Mouse (Mus musculus) hindlimb bud, embryonic 11.5 days (tissue): ENCODE results near the gene Ube2d1.

ENCODE experiments used
- DNase-seq: peaks from one replicate; pipeline ENCODE4 v3.0.0-alpha.2; 2012; ENCODE audit warnings: low read depth, low spot score; ENCODE audit errors: extremely low spot score

Ube2d1 gene

GRCm38 (mm10) chr10:71291179-71291661 is 6.2 kb upstream of the Ube2d1 start:
- DNase-seq: no peak

- no peak for DNase-seq
Observed at GRCm38 (mm10) chr10:71284511-71285125, 444 bp downstream of the Ube2d1 start.

GRCm38 (mm10) chr10:71284131-71284510 is 941 bp downstream of the Ube2d1 start:
- no peak for DNase-seq

DNA sequence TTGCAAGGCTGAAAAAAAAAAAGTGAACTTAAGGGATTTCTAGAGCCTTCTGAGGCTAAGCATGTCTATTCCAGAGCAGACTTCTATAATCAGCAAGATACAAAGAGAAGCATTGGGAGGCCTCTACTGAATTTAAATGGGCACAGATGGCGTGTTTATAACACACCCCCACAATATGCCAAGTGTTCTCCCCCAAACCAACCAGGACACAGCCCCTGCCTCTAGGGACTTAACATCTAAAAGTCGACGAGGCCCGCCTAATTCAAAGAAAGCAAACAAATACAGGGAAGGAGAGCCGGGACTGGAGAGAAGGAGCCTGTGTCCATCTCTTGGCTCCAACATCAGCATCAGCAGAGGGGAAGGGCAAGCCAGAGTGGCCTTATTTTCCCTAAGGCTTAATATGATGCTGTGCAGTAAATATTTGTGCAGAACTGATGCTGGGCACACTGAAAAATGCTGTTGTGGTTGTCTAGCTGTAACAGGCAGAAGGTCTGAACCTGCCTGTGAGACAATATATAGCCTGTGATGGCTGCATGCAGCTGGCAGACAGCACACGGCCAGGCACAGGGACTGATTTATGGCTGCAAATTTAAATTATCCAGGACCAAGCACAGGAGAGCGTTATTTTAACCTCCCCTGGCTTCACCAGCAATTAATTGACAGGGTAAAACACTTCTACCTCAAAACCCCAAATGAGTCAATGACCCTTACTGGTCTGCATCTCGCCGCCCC is 11.9 kb downstream of the Ube2d1 start:
- no peak for DNase-seq

DNA sequence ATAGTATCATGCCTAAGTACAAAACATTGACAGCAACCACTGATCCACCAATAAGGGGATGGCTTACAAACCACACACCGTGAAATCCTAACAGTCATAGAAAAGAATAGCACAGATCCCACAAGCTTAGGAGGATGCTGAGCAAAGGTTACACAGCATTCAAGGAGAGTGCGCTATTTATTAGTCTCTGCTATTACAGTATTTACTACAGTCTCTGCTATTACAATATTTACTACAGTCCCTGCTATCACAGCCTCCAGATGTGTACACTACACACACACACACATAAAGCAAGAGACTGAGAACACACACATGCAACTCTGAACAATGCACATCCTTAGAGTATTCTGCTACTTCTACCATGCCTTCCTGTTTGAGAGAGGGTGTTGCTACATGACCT is 17.1 kb downstream of the Ube2d1 start:
- DNase-seq: no peak

- DNase-seq: no peak
Observed at GRCm38 (mm10) chr10:71267511-71267910, 17.6 kb downstream of the Ube2d1 start.

- DNase-seq: no peak
Observed at GRCm38 (mm10) chr10:71265067-71265466, 20.0 kb downstream of the Ube2d1 start.

GRCm38 (mm10) chr10:71261637-71262036 is 23.4 kb downstream of the Ube2d1 start:
- DNase-seq: no peak

GRCm38 (mm10) chr10:71258943-71259342 is 26.1 kb downstream of the Ube2d1 start:
- no peak for DNase-seq

- DNase-seq: no peak
Observed at GRCm38 (mm10) chr10:71258516-71258915, 26.5 kb downstream of the Ube2d1 start.

DNA sequence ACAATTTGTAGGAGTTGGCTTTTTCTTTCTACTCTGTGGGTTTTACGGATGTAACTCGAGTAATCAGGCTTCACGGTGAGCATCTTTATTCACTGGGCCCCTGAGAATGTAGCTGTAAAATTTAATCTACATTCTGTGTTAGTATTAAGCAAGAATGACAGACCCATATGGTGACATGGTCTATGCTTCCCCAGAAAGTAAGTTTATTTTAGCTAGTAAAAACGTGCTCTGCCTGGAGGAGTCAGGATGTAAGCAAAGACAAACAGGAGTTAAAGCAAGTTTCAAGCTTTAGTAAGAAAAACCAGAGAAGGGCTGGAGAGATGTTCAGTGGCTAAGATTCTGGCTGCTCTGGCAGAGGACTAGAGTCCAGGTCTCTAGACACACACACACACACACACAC is 31.9 kb downstream of the Ube2d1 start:
- DNase-seq: no peak

DNA sequence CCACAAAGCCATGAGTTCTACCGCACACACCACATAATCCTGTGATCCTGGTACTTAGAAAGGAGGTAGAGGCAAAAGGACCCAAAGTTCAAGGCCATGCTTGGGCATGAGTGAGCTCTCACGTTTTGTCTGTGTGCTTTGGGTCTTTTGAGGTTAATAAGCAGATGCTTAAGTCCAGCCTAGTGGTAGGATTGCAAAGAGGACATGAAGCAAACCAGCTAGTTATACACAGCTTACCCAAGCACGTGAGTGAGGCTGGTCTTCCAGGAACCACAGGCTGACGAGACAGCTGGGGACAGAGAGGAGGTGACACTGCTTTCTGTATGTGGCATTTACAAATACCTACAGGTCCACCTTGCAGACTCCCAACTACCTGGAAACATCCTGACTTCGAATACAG is 32.6 kb downstream of the Ube2d1 start:
- DNase-seq: no peak

DNA sequence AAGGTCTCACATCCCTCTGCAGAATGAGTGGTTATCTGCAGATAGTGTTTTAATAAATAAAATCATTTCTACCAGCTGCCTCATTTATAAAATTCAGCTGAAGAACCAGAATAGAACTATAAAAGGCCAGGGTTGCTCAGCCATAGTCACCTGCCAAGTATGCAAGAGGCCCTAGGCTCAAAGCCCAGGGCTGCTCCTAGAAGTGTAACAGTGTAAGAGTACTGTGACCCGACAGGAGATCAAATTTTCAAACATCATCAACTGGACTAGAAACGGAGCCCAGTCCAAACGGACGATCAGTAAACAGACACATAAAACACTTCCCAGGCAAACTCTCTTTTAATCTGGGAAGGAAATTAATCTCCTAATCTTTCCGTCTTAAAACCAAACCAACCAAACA is 33.2 kb downstream of the Ube2d1 start:
- no peak for DNase-seq

DNA sequence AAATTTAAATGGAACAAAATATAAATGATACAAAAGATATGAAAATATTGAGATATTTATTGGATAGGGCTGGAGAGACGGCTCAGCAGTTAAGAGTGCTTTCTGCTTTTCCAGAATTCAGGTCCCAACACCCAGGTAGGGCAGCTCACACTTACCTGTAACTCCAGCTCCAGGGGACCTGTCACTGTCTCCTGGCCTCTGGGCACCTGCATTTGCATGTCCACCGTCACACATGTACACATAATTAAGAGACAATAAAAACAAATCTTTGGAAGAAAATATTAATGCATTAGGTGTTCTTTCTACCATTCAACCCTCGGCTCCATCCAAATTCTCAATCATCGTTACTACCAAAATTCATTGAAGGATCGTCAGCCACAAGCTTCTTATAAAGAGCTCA is 33.8 kb downstream of the Ube2d1 start:
- no peak for DNase-seq

DNA sequence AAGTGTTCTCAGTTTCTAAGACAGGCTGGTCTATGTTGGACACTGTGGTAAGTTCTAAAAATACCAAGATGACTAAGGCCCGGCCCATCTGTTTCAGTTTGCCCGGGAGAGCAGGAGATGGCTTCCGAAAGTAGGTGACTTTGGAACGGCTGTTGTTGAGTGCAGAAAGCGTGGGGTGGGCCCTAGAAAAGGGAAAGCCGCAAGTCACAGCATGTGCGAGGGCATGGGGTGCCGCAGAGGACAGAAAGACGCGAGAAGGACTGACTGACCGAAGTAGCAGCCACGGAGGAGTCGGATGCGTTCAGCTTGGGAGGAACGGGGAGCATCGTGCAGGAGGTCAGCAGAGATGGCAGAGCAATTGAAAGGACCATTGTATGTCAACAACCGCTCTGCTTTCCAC is 34.6 kb downstream of the Ube2d1 start:
- DNase-seq: no peak

DNA sequence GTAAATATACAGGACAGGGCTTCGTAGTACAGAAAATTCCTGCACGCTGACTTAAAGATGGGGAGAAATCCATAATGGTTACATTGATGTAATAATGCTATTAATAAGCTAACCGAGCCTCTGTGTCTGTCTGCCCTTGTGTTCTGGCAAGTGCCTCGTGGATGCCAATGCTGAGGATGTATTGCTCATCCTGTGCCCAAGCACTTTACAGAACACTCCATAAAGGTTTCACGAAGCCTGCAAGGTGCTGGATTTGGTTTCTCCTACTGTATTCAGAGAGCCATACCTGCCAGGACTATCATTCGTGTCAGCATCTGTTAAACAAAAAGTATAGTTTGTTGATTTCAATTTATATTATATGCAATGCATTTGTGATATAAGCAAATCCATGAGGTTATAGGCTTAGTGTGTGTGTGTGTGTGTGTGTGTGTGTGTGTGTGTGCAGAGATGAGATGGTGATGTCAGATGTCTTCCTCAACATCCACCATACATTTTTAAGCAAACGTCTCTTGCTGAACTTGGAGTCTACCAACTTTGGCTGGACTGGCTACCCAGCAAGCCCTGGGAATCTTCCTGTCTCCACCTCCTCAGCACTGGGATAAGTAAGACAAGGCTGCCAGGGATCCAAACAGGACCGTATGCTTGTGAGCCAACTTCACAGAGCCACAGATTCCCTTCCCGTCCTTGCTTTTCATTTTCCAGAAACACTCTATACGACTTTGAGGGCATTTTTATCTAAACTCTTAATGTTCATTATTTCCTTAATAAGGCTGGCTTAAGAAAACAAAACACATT is 35.8 kb downstream of the Ube2d1 start:
- DNase-seq: no peak

DNA sequence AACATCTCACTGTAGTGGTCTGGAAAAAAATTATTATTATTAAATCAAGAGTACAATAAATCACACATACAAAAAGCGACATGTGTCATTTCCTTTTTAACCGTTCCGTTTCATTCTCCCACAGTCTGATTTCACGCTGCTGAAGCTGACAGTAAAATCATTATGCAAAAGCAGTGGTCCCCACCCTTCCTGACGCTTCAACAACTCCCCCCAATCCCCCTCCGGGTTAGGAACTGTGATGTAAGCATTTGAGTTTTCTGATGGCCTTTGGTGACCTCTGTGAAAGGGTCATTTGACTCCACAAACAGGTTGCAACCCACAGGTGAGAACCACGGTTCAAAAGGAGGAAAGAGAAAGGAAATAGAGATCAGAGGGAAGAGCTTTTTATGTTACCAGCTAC is 38.1 kb downstream of the Ube2d1 start:
- no peak for DNase-seq

GRCm38 (mm10) chr10:71239479-71240120 is 45.5 kb downstream of the Ube2d1 start:
- DNase-seq: no peak

DNA sequence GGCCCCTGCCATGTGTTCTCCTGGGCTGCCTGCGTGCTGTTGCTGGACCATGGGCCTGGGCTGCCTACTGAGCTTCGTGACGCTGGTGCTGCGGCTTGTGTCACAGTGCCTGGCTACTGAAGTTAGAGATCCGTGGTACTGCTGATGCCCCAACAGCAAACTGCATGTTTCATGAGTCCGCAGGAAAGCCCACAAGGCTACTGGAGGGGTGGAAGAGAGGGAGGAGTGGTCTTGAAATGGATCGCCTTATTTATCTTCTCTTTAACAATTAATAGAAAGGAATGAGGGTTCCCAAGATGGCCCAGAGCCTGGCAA is 46.9 kb downstream of the Ube2d1 start, which contains the start of gene Tfam:
TSS of gene Tfam (minus strand) at position 41 of the 315 bp plus-strand sequence.
- no peak for DNase-seq

- peak; percentile 63 for DNase-seq
Observed at GRCm38 (mm10) chr10:71237516-71238239, 47.4 kb downstream of the Ube2d1 start.

DNA sequence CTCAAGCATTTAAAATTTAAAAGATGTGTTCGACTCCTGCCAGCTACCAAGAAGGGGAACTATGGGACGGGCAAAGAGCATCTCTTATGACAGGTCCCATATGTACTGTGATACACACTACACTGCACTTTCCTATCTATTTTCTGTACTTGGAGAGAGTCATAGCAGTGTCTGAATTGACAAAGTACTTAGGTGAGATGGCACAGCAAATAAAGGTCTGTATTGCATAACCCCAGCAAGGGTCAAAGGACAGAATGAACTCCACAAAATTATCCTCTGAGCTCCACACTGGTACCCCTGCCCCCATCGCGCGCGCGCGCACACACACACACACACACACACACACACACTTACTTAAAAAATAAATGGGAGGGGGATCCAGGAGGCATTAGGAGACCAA is 51.0 kb downstream of the Ube2d1 start:
- no peak for DNase-seq
